Mouse (Mus musculus) ES-E14 (cell line): ENCODE measurements at regions not wholly inside any gene's neighbourhood (a gene's known extent, or its start where the extent isn't known, plus 50 kb on each side); places are given as distances from the start of the nearest gene placed in this dataset.

Experiments used
- CHD2 ChIP-seq: IDR thresholded peaks from 2 replicates; pipeline ENCODE4 v1.6.1; 2014; ENCODE audit warnings: mild to moderate bottlenecking, low read depth, low read length, inconsistent platforms
- MAFK ChIP-seq: IDR thresholded peaks from 2 replicates; pipeline ENCODE4 v1.6.1; 2014; ENCODE audit warnings: mild to moderate bottlenecking, low read depth, low read length, inconsistent platforms; ENCODE audit not compliant: insufficient read depth

DNA sequence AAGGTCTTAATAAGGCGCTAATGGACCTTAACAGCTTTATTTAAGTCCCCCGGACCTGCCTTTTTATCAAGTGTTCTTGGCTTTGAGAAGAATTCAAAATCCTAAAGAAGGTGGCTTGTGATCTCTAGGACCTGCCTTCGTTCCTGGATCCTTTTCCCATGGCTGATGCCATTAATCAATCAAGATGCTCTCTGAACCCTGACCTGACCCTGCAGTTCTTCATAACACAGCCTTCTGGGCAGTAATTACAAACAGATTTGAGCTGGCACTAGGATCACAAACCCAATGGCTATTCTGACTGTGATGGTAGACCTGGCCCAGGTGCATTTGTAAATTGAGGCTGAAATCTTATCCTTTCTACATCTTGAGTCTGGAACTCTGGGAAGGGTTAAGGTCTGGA is 227.7 kb downstream of the Plpp3 start:
- TF ChIP-seq MAFK (no peak), CHD2 (no peak)
